Mouse (Mus musculus): ENCODE measurements around the gene Tnfsf14. TPM values are rescaled to one million over a fixed set of nuclear protein-coding genes. Genes with fewer than 3 reads are reported as not detected.

The Tnfsf14 gene
- polyA plus RNA-seq, 1 experiment from 2014 or later: 0.23 TPM

DNA sequence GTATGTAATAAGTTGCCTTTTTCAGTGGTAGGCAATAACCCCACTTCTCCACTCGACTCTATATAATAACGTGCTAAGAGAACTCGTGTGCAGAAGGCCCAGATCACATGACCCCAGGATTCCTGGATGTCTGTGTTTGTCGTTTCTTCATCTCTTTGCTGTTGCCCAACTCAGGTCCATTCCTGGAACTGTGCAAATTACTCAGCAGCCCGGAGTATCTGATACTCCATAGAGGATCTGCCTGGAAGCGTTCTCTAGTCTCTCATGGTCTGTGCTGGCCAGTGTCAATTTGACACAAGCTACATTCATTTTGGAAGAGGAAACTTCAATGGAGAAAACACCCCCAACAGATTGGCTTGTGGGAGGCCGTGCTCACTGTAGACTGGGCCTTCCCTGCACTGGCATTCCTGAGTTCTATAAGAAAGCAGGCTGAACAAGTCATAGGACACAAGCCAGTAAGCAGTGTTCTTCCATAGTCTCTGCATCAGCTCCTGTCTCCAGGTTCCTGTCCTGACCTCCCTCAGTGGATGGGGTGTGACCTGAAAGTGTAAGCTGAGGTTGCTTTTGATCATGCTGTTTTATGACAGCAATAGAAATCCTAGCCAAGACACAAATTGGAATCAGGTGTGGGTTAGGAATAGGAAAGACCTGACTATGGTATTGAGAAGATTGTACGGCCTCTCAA lies 1.5 kb upstream of the Tnfsf14 start:
- Histone ChIP-seq H3K9me3 (no peaks in the 10 kb centered on the region), H3K27me3 (replicated peaks) (no peaks in the 10 kb centered on the region), H3K4me2 (replicated peaks) (no peak overlapping the region), H3K36me3 (no peaks in the 10 kb centered on the region), H3K9ac (no peak overlapping the region), H3K4me1 (replicated peaks) (no peaks in the 10 kb centered on the region), H3K4me3 (replicated peaks) (no peak overlapping the region), H3K27ac (no peak overlapping the region)
- peak; percentile 31 for ATAC-seq
- 68% methylated on average over 8 of the region's 8 CpGs for WGBS

- H3K4me2 ChIP-seq (replicated peaks): no peak overlapping the region
- H3K4me3 ChIP-seq (replicated peaks): no peak overlapping the region
- H3K36me3 ChIP-seq: no peaks in the 10 kb centered on the region
- no peaks in the 10 kb centered on the region for H3K27me3 ChIP-seq (replicated peaks)
- H3K27ac ChIP-seq: no peak overlapping the region
- H3K9me3 ChIP-seq: no peaks in the 10 kb centered on the region
- no peak overlapping the region for H3K9ac ChIP-seq
- no peaks in the 10 kb centered on the region for H3K4me1 ChIP-seq (replicated peaks)
- ATAC-seq: no peak
- WGBS: 77% methylated on average over 3 of the region's 3 CpGs
Observed at GRCm38 (mm10) chr17:57194771-57195170, 794 bp upstream of the Tnfsf14 start.

DNA sequence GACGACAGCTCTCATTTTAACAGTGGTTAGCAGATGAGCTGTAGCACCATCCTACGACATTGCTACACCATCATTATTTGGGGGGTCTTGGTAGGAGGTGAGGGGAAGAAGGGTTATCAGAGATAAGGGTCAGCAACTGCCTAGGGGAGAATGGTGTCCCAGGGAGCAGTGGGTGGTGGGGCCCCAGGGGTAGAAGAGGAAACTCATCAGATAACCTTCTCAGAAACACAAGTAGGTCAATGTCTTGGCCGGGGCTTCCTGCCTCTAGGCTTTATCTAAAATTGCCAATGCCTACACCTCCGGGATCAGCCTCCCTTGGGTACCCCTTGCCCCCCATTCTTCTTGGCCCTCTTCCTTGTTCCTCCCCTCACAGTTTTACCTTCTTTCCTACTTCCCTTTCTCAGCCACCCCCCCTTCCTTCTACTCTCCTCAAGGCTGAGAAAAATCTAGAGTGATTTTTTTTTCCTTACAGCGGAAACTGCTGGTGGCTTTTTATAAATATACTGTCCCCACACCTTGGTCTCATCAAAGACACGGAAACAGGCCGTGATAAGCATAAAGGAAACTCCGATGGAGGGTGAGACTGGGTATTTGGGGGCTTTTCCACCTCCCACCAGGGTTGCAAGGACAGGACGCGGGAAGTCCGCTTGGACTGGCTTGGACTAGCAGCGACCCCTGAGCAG lies 5.3 kb downstream of the Tnfsf14 start:
- no peak overlapping the region for H3K9ac ChIP-seq
- no peaks in the 10 kb centered on the region for H3K27me3 ChIP-seq (replicated peaks)
- no peaks in the 10 kb centered on the region for H3K36me3 ChIP-seq
- no peak overlapping the region for H3K4me3 ChIP-seq (replicated peaks)
- no peaks in the 10 kb centered on the region for H3K9me3 ChIP-seq
- H3K27ac ChIP-seq: no peak overlapping the region
- no peaks in the 10 kb centered on the region for H3K4me1 ChIP-seq (replicated peaks)
- no peak for ATAC-seq
- 77% methylated on average over 12 of the region's 12 CpGs for WGBS
- no peak overlapping the region for H3K4me2 ChIP-seq (replicated peaks)

- Histone ChIP-seq H3K27ac (no peak overlapping the region), H3K9me3 (no peaks in the 10 kb centered on the region), H3K4me2 (replicated peaks) (no peak overlapping the region), H3K4me1 (replicated peaks) (no peaks in the 10 kb centered on the region), H3K9ac (no peak overlapping the region), H3K36me3 (no peaks in the 10 kb centered on the region), H3K27me3 (replicated peaks) (no peaks in the 10 kb centered on the region), H3K4me3 (replicated peaks) (no peak overlapping the region)
- whole genome bisulfite sequencing: 60% methylated on average over 2 of the region's 2 CpGs
- no peak for ATAC-seq
Observed at GRCm38 (mm10) chr17:57185641-57186040, 8.3 kb downstream of the Tnfsf14 start.

- Histone ChIP-seq H3K9ac (no peak overlapping the region), H3K27me3 (replicated peaks) (no peaks in the 10 kb centered on the region), H3K4me2 (replicated peaks) (no peak overlapping the region), H3K9me3 (no peaks in the 10 kb centered on the region), H3K27ac (no peak overlapping the region), H3K4me1 (replicated peaks) (no peaks in the 10 kb centered on the region), H3K36me3 (no peaks in the 10 kb centered on the region), H3K4me3 (replicated peaks) (no peak overlapping the region)
- ATAC-seq: no peak
- WGBS: 62% methylated on average over 3 of the region's 3 CpGs
Observed at GRCm38 (mm10) chr17:57182871-57183270, 11.1 kb downstream of the Tnfsf14 start.

DNA sequence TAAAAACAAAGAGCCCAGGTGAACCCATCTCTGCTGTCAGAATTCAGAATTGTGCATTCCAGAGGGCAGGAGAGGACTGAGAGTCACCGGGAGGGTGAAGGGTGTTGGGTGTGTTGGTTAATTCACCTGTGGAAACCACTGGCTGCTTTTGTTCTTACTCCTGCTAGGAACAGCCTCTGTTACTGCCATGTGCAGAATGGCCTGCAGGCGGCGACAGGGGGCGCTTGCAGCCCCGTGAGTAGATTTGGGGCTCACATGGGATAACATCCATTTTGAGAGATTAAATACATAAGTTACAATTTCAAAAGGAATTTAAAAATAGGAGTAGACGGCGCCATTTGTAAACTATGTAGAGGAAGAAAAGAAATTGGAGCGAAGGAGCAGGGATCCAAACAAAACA lies 13.6 kb downstream of the Tnfsf14 start:
- WGBS: 33% methylated on average over 8 of the region's 8 CpGs
- ATAC-seq: no peak
- H3K27me3 ChIP-seq (replicated peaks): no peaks in the 10 kb centered on the region
- no peaks in the 10 kb centered on the region for H3K36me3 ChIP-seq
- no peaks in the 10 kb centered on the region for H3K9me3 ChIP-seq
- H3K9ac ChIP-seq: no peak overlapping the region
- H3K27ac ChIP-seq: no peak overlapping the region
- no peak overlapping the region for H3K4me2 ChIP-seq (replicated peaks)
- H3K4me3 ChIP-seq (replicated peaks): no peak overlapping the region
- no peaks in the 10 kb centered on the region for H3K4me1 ChIP-seq (replicated peaks)

- Histone ChIP-seq H3K36me3 (no peaks in the 10 kb centered on the region), H3K4me2 (replicated peaks) (no peak overlapping the region), H3K4me1 (replicated peaks) (no peaks in the 10 kb centered on the region), H3K27me3 (replicated peaks) (no peaks in the 10 kb centered on the region), H3K9ac (no peak overlapping the region), H3K9me3 (no peaks in the 10 kb centered on the region), H3K4me3 (replicated peaks) (no peak overlapping the region), H3K27ac (no peak overlapping the region)
- WGBS: 50% methylated on average over 4 of the region's 4 CpGs
- ATAC-seq: no peak; the same call in 1 of the 2 replicates
Observed at GRCm38 (mm10) chr17:57173351-57173750, 20.6 kb downstream of the Tnfsf14 start.

DNA sequence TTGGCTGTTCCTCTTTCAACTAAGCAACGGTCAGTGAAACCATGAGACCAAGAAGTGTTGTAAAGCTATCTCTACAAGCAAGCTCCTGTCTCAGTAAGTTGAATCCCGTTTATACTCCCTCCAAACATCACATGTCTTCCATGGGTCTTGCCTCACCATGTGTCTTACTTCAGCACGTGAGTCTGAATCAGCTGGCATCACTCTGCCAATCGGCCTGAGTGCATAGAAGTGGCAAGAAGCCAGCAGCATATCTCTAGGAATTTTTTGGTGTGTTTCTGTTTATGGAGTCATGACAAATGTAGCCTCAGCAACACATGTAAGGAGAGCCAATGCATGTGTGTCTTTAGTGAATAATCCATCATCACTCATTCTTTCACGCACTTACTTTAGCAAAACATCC lies 21.6 kb downstream of the Tnfsf14 start:
- H3K9me3 ChIP-seq: no peaks in the 10 kb centered on the region
- H3K4me1 ChIP-seq (replicated peaks): no peaks in the 10 kb centered on the region
- 63% methylated on average over 5 of the region's 5 CpGs for WGBS
- H3K4me2 ChIP-seq (replicated peaks): no peak overlapping the region
- ATAC-seq: no peak
- no peak overlapping the region for H3K27ac ChIP-seq
- H3K27me3 ChIP-seq (replicated peaks): no peaks in the 10 kb centered on the region
- no peaks in the 10 kb centered on the region for H3K36me3 ChIP-seq
- H3K4me3 ChIP-seq (replicated peaks): no peak overlapping the region
- no peak overlapping the region for H3K9ac ChIP-seq

DNA sequence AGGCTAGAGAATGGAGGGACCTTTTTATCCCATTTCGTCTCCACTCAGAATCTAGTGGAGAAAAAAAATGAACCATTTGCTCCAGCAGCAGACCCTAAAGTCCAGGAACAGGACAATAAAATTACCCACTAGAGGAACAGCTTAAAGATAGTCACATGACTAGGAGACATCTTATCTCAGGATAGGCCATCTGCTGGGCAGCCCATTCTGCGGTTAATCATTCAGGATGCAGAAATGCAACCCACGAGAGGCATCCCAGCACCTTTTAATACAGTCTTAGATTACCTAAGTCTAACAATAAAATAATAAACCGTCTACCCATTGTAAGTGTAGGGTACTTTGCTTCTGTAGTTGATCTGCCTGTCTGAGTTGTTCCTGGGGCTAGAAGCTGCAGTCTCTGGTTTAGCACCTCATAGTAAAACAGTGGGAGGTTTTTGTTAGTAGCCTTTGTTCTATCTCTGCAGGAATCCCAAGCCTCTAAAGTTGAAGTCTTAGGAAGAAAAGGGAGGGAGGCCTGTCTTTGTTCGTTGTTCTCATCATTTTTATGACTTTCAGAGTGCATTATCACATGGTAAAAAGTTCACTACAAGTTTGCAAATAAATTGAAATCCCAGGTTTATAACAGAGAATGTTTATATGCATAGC lies 23.2 kb downstream of the Tnfsf14 start:
- 55% methylated on average over 5 of the region's 5 CpGs for WGBS
- Histone ChIP-seq H3K4me3 (replicated peaks) (no peak overlapping the region), H3K27me3 (replicated peaks) (no peaks in the 10 kb centered on the region), H3K36me3 (no peaks in the 10 kb centered on the region), H3K4me2 (replicated peaks) (no peak overlapping the region), H3K9ac (no peak overlapping the region), H3K27ac (no peak overlapping the region), H3K9me3 (no peaks in the 10 kb centered on the region), H3K4me1 (replicated peaks) (no peaks in the 10 kb centered on the region)
- ATAC-seq: no peak

DNA sequence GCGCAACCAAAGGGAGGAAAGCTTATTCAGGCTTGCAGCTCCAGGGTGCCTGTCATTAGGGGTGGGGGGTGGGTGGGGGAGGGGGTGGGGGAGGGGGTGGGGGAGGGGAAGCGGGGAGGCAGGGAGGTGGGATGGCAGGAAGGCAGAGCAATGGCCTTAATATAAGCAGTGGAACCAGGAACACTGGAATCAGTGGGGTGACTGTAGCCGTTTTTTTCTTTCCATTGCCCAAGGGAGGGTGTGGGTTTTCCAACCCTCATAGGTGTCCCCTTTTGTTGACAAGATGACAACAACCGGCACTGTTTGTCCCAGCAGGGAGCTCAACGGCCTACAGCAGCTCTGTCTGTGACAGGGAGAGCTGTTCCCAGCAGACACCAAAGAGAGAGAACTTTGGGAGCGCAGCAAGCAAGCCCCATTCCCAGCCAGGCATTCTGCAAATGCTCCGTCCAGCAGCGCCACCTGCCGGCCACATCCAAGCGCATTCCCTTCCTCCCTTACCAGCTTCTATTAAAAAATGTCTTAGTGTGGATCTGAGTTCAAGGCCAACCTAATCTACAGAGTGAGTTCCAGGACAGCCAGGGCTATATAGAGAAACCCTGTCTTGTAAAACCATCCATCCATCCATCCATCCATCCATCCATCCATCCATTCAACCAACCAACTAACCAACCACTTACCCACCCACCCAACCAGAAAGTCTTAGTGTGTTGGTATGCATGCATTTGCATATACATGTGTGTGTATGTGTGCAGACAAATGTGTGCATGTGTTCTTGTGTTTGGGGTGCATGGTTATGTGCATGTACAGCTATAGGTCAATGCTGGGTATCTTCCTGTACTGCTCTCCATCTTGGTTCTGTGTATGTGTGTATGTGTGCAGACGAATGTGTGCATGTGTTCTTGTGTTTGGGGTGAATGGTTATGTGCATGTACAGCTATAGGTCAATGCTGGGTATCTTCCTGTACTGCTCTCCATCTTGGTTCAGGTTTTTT lies 26.9 kb downstream of the Tnfsf14 start:
- Histone ChIP-seq H3K4me2 (replicated peaks) (peak overlapping the region; percentile 28; the same call in 1 of the 2 replicates), H3K9me3 (no peaks in the 10 kb centered on the region), H3K36me3 (no peaks in the 10 kb centered on the region), H3K27ac (no peak overlapping the region), H3K9ac (no peak overlapping the region), H3K4me1 (replicated peaks) (no peaks in the 10 kb centered on the region), H3K4me3 (replicated peaks) (no peak overlapping the region), H3K27me3 (replicated peaks) (no peaks in the 10 kb centered on the region)
- ATAC-seq: peak; percentile 76
- WGBS: 18% methylated on average over 11 of the region's 11 CpGs

DNA sequence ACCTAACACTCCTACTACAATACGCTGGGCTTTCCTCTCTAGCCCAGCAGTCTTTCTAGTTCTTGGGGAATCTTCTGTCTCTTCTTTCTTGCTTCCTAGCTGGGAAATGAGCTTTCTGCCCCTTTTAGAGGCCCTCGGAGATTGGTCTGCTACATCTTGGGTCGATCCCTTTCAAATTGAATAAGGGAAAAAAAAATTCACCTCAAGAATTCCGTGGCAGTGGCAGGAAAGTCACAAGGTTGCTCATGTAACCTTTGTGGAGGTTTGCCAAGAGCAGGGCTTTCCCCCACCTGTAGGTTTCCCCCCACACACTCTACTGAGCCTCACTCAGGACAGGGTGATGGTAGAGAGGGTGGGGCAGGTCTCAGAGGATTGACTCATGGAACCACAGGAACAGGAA lies 40.2 kb downstream of the Tnfsf14 start:
- WGBS: 86% methylated on average over 4 of the region's 4 CpGs
- no peak for ATAC-seq
- Histone ChIP-seq H3K4me3 (replicated peaks) (no peak overlapping the region), H3K9ac (no peak overlapping the region), H3K36me3 (no peaks in the 10 kb centered on the region), H3K27ac (no peak overlapping the region), H3K4me2 (replicated peaks) (no peak overlapping the region), H3K27me3 (replicated peaks) (peaks cover 19% of the 10 kb centered on the region), H3K4me1 (replicated peaks) (0 out of 2 replicates have a peak, but pooled peaks cover 3% of the 10 kb centered on the region), H3K9me3 (no peaks in the 10 kb centered on the region)

DNA sequence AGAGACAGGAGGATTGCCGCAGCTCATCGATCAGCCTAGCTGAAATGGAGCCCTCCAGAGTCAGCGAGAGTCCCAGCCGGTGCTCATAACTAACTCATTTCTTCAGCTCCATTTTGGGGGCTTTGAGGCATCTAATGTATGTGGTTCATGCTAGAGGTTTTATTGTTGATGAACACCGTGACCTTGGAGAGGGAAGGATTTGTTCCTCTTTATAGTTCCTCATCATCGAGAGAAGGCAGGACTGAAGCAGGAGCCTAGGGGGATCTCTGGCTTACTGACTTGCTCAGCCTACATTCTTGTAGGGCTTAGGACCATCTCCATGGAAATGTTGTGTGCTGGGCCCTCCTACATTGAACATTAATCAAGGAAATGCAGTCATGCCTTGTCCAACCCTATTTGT lies 41.0 kb downstream of the Tnfsf14 start:
- no peaks in the 10 kb centered on the region for H3K9me3 ChIP-seq
- ATAC-seq: no peak
- no peak overlapping the region for H3K9ac ChIP-seq
- H3K36me3 ChIP-seq: no peaks in the 10 kb centered on the region
- 0 out of 2 replicates have a peak, but pooled peaks cover 3% of the 10 kb centered on the region for H3K4me1 ChIP-seq (replicated peaks)
- H3K4me3 ChIP-seq (replicated peaks): no peak overlapping the region
- H3K4me2 ChIP-seq (replicated peaks): no peak overlapping the region
- no peak overlapping the region for H3K27ac ChIP-seq
- WGBS: 91% methylated on average over 6 of the region's 6 CpGs
- peaks cover 26% of the 10 kb centered on the region for H3K27me3 ChIP-seq (replicated peaks)
